Mouse (Mus musculus) heart, adult 2 months (tissue): ENCODE measurements around the gene Adgrb2. TPM values are rescaled to one million over a fixed set of nuclear protein-coding genes. Genes with fewer than 3 reads are reported as not detected.

ENCODE experiments used
- DNase-seq, 2 experiments: peaks; one replicate each; pipeline ENCODE4 v3.0.0; 2021
- H3K27ac ChIP-seq: fragments of 200-600 bp; 2 replicates; pipeline ENCODE4 v1.8.1; 2022
- H3K27me3 ChIP-seq: fragments of 200-500 bp; 2 replicates; pipeline ENCODE4 v1.6.1; 2012; ENCODE audit warnings: mild to moderate bottlenecking, low read length, inconsistent platforms, mixed read lengths; ENCODE audit not compliant: control insufficient read depth, insufficient read depth
- H3K36me3 ChIP-seq: fragments of 200-500 bp; 2 replicates; pipeline ENCODE4 v1.6.1; 2012; ENCODE audit warnings: low read length, inconsistent platforms; ENCODE audit not compliant: control insufficient read depth, insufficient read depth
- H3K4me1 ChIP-seq: fragments of 200-500 bp; 2 replicates; pipeline ENCODE4 v1.6.1; 2011; ENCODE audit warnings: low read length; ENCODE audit not compliant: control insufficient read depth, insufficient read depth
- H3K4me3 ChIP-seq: fragments of 200-600 bp; 2 replicates; pipeline ENCODE4 v1.8.1; 2022
- H3K79me2 ChIP-seq: fragments of 200-500 bp; replicated peaks from 2 replicates; pipeline ENCODE4 v1.6.1; 2012; ENCODE audit warnings: mild to moderate bottlenecking, inconsistent platforms, low read length, moderate library complexity, mixed read lengths; ENCODE audit not compliant: control insufficient read depth, insufficient read depth
- H3K9ac ChIP-seq: fragments of 200-500 bp; 2 replicates; pipeline ENCODE4 v1.6.1; 2012; ENCODE audit warnings: low read depth, mild to moderate bottlenecking, control low read depth, inconsistent platforms, low read length, mixed read lengths
- CTCF ChIP-seq: fragments of 200-600 bp; IDR thresholded peaks from 2 replicates; pipeline ENCODE4 v1.8.1; 2022; ENCODE audit warnings: antibody characterized with exemption, mild to moderate bottlenecking, moderate library complexity
- EP300 ChIP-seq: fragments of 200-500 bp; IDR thresholded peaks from 2 replicates; pipeline ENCODE4 v1.6.1; 2011; ENCODE audit warnings: low read depth, low read length, control low read depth; ENCODE audit not compliant: insufficient read depth
- POLR2A ChIP-seq: fragments of 200-500 bp; IDR thresholded peaks from 2 replicates; pipeline ENCODE4 v1.6.1; 2011; ENCODE audit warnings: mild to moderate bottlenecking, low read depth, low read length, control low read depth; ENCODE audit not compliant: insufficient read depth
- WGBS: fragments of 180-500 bp; shearing (Covaris S2); methylation state at CpG from one replicate; pipeline ENCODE4 v1.1.7; 2018; 5-methylcytosine and 5-hydroxymethylcytosine counted together
- intact Hi-C: fragments of 180-260 bp; cut with DNase I; formaldehyde crosslinking; loops from one replicate; pipeline ENCODE4 v1.15.1; 2025
- polyA plus RNA-seq: library from polyadenylated mRNA; depleted of rRNA; stranded (reverse); fragments of >200 nt; gene quantifications from 2 replicates; pipeline ENCODE4 v1.2.3, GENCODE M21; 2012
- total RNA-seq, 2 experiments: library from RNA; stranded (reverse); gene quantifications; 2 replicates each; pipeline ENCODE4 v1.2.3; 2021

Adgrb2 gene
- total and polyA plus RNA-seq, 3 experiments: 1.8 to 4.8 (median 2.0) TPM

DNA sequence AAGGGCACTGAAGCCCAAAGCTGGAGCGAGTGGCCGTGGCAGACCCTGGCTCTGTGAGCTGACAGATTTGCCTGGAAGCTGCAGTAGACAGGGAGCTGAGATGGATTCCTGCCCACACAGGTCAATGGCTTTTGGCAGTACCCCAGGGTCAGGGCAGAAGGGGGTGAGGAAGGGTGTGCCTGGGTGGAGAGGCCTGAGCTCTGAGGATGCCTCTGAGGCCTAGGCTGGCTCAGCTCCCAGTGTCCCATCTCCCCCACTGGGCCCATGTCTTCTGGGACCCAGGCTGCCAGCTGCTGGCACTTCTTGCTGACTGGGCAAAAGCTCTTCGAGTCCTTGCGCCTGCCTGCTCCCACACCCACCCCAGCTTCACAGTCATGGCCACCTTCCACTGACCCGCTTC, 8.5 kb downstream of the Adgrb2 start:
- Histone ChIP-seq H3K9ac (no peak overlapping the region), H3K4me1 (no peaks in the 10 kb centered on the region), H3K27me3 (0 out of 2 replicates have a peak, but pooled peaks cover under 1% of the 10 kb centered on the region), H3K27ac (no peak overlapping the region), H3K36me3 (no peaks in the 10 kb centered on the region), H3K4me3 (no peak overlapping the region), H3K79me2 (no peaks in the 10 kb centered on the region)
- no peak for TF ChIP-seq CTCF
- intact Hi-C loops: no loop called here
- WGBS: 88% methylated on average over 5 of the region's 5 CpGs
- no peak for DNase-seq

DNA sequence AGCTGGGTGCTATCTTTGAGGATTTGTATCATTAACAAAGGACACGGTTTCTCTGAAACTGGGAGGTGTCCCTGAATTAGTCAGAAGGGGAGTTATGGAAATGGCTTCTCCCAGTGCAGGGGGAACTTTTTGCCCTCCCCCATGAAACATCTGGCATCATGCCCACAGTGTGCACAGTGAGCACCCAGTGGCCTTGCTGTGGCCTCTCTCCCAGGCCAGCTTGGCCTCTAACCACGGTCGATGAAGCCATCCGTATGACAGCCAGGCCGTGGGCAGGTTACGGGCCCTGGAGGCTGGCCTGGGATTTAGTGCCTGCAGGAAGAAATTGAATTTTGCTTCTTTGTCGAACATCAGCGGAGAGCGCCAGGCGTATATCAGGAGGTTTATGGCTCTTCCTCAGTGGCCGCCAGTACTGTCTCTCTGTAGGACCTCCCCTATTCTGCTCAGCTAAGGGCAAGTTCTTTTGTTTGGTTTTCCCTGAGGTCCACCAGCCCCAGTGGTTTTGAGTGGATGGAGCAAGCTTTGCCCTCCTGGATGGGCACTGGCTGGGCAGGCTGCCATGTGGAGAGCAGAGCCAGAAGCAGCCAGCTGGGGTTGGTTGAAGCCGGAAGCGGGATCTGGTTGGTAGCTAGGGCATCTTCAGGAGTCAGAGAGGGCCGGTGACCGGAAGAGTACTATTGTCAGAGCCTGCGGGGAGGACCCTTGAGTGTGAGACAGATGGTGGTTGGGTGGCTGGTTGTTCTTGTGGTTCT, 9.4 kb downstream of the Adgrb2 start:
- no peak overlapping the region for H3K27ac ChIP-seq
- WGBS: 85% methylated on average over 16 of the region's 16 CpGs
- TF ChIP-seq CTCF (no peak), POLR2A (no peak)
- H3K9ac ChIP-seq: no peak overlapping the region
- intact Hi-C loops: no loop called here
- DNase-seq: no peak
- no peak overlapping the region for H3K4me3 ChIP-seq
- H3K27me3 ChIP-seq: no peaks in the 10 kb centered on the region
- H3K4me1 ChIP-seq: no peaks in the 10 kb centered on the region
- no peaks in the 10 kb centered on the region for H3K79me2 ChIP-seq
- H3K36me3 ChIP-seq: no peaks in the 10 kb centered on the region

DNA sequence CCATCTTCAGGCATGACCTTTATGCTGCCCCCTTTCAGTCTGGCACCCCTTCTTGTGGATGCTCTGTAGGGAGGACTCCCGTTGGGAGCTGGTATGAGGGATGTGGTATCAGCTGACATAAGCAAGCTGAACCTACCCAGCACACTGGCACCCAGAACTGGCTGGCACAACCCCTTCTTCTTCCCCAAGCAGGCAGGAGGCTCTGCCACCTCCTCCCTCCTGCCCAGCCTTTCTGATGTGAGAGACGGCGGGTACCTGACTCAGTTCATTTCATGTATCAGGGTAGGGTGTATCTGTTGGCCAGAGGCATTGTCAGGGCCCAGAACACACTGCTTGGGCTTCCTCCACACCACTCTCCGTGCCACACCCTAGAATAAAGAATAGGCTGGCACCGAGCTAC, 10.1 kb downstream of the Adgrb2 start:
- DNase-seq: no peak
- Histone ChIP-seq H3K36me3 (no peaks in the 10 kb centered on the region), H3K4me3 (no peak overlapping the region), H3K27me3 (no peaks in the 10 kb centered on the region), H3K9ac (no peak overlapping the region), H3K79me2 (no peaks in the 10 kb centered on the region), H3K4me1 (no peaks in the 10 kb centered on the region), H3K27ac (no peak overlapping the region)
- intact Hi-C loops: no loop called here
- 81% methylated on average over 5 of the region's 5 CpGs for WGBS
- TF ChIP-seq EP300: no peak
- TF ChIP-seq CTCF: no peak

DNA sequence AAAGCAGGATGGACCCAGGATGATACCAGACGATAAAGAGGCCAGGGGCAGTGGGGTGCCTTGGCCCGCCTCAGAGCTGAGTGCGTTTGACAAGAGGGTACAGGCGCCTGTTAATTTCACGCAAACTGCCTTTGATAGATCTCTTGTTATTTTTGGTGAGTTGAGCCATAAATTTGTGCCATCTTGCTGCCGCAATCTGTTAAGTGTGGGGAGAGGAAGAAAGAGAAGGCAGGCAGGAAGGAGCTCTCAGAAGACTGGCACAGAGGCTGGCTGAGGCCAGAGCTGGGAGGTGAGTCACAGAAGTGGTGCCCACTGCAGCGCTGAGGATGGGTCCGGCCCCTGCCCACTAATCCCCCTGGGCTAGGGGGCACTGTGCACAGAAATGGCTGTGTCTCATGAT, 10.6 kb downstream of the Adgrb2 start:
- no peak overlapping the region for H3K9ac ChIP-seq
- no peak overlapping the region for H3K27ac ChIP-seq
- H3K27me3 ChIP-seq: no peaks in the 10 kb centered on the region
- H3K4me3 ChIP-seq: no peak overlapping the region
- no peaks in the 10 kb centered on the region for H3K79me2 ChIP-seq
- intact Hi-C loops: no loop called here
- TF ChIP-seq EP300 (no peak), CTCF (no peak), POLR2A (no peak)
- no peaks in the 10 kb centered on the region for H3K4me1 ChIP-seq
- H3K36me3 ChIP-seq: no peaks in the 10 kb centered on the region
- DNase-seq: no peak
- WGBS: 87% methylated on average over 8 of the region's 8 CpGs

DNA sequence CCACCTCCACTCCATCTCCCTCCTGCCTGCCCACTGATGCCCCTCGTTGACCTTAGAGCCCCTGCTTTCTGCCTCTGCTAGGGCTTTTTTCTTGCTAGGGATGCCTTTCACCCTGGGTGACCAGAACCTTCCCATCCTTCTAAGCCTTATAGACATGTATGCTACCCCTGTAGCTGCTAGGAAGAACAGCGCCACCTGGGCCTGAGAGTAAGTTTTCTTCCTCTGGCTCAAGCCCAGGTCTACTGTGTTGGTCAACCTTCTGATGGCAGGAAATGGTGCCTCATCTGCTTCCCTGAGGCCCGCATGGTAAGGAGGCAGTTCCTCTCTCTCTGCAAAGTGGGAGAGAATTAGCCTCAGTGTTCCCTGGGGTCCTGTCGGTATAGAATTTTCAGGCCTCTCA, 11.3 kb downstream of the Adgrb2 start:
- H3K36me3 ChIP-seq: no peaks in the 10 kb centered on the region
- H3K9ac ChIP-seq: no peak overlapping the region
- no peak overlapping the region for H3K4me3 ChIP-seq
- H3K4me1 ChIP-seq: no peaks in the 10 kb centered on the region
- no peak overlapping the region for H3K27ac ChIP-seq
- WGBS: 67% methylated on average over 4 of the region's 4 CpGs
- H3K79me2 ChIP-seq: no peaks in the 10 kb centered on the region
- no peaks in the 10 kb centered on the region for H3K27me3 ChIP-seq
- no peak for DNase-seq
- intact Hi-C loops: no loop called here
- TF ChIP-seq EP300 (no peak), POLR2A (no peak)

DNA sequence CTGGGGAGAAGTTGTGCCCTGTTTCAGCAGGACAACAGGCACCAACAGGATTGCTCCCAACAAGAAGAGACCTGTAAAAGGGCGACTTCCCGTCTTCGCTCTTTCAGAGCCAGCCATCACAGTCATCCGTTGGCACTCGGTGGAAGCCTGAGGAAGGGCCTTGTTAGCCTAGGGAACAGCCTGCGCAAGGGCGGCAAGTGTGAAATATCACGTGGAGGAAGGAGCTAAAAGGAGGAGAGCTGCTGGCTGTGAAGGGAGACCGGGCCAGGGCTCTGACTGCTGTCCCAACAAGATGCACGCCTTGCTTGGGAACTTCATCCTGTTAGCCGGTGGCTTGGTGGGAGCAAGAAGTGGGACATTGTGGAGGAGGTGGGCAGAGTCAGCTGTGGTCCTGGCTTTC, 13.5 kb downstream of the Adgrb2 start:
- intact Hi-C loops: no loop called here
- no peak for DNase-seq
- no peaks in the 10 kb centered on the region for H3K27me3 ChIP-seq
- H3K27ac ChIP-seq: no peak overlapping the region
- 35% methylated on average over 11 of the region's 11 CpGs for WGBS
- H3K4me3 ChIP-seq: no peak overlapping the region
- H3K36me3 ChIP-seq: no peaks in the 10 kb centered on the region
- H3K79me2 ChIP-seq: no peaks in the 10 kb centered on the region
- no peaks in the 10 kb centered on the region for H3K4me1 ChIP-seq
- no peak overlapping the region for H3K9ac ChIP-seq
- TF ChIP-seq CTCF (no peak), EP300 (no peak), POLR2A (no peak)
